In the genomic region with DNA sequence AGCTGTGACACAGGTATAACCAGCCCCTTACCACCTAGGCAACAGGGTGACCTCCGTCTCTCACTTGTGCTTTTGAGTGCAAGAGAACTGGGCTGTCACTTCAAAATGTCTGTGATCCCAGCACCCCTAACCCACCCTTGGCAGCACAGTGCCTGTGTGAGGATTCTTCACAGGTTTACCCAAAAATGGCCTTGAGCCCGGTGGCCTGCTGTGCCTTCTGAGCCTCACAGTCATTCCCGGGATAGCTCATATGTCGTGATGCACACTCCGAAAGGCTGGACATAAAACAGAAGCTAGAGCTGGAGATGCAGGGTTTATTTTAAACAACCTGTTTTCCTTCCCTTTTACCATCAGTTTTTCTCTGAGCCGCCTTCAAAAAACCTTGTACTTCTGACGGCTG, we compare ENCODE assay signal across 12 mouse cellular contexts.
"Had no signal": no experiment of that assay in that cellular context is flagged by ENCODE, and none has a peak within 500 bp of the region (broad histone marks: within the 10 kb centered on the region; RNA-seq: fewer than 3 reads in every experiment).

No protein-coding gene starts in this region.

- H3K4me3 ChIP-seq: limb, embryonic 10.5 days; liver, embryonic 15.5 days; midbrain, embryonic 13.5 days; myocyte; neural tube, embryonic 15.5 days had no signal

- H3K27ac ChIP-seq: limb, embryonic 10.5 days; liver, embryonic 15.5 days; midbrain, embryonic 13.5 days; neural tube, embryonic 15.5 days; stomach, postnatal 0 days had no signal

- DNase-seq: kidney, postnatal 25 days; lung, adult 2 months; lung, postnatal 36 days; right cerebral cortex, adult 18-20 months; right cerebral cortex, postnatal 25 days; thymus, postnatal 4 days had no signal
